Mouse (Mus musculus): ENCODE results near the gene Gnmt. TPM values are rescaled to one million over a fixed set of nuclear protein-coding genes. Genes with fewer than 3 reads are reported as not detected.

The Gnmt gene
- total and polyA plus RNA-seq, 3 experiments: 0.62 to 1.6 TPM; not detected in 1

GRCm38 (mm10) chr17:46698515-46698914 is 30.5 kb downstream of the Gnmt start:
- no peak overlapping the region for H3K4me3 ChIP-seq (ENCODE audit: control insufficient read depth in 1 of 2, insufficient read depth in 1 of 2, low read depth in 2 of 2, low read length in 2 of 2)
- H3K9ac ChIP-seq (ENCODE audit: control insufficient read depth, low read depth, low read length, poor library complexity, severe bottlenecking): no peak overlapping the region
- no peaks in the 10 kb centered on the region for H3K9me3 ChIP-seq (replicated peaks; ENCODE audit: insufficient read depth, low read length)
- H3K36me3 ChIP-seq (ENCODE audit: control insufficient read depth in 1 of 2, insufficient read depth in 2 of 2, low read length in 2 of 2): peaks cover 0 to 8% of the 10 kb centered on the region in 2 experiments; a peak in 2 of 4 replicates
- peaks cover 13% of the 10 kb centered on the region for H3K79me2 ChIP-seq (ENCODE audit: control insufficient read depth, insufficient read depth, low read length, poor library complexity)
- DNase-seq (ENCODE audit: low read depth, low spot score): no peak
- H3K4me1 ChIP-seq (ENCODE audit: control insufficient read depth in 1 of 2, insufficient read depth in 2 of 2, low read length in 2 of 2): peaks cover under 1 to 15% of the 10 kb centered on the region in 2 experiments; a peak in 3 of 4 replicates
- no peak overlapping the region for H3K27ac ChIP-seq (ENCODE audit: control insufficient read depth, low read depth, low read length)
- no peaks in the 10 kb centered on the region for H3K27me3 ChIP-seq (ENCODE audit: control insufficient read depth in 1 of 2, insufficient read depth in 2 of 2, low read length in 2 of 2)
- TF ChIP-seq GATA1 (IDR thresholded peaks at IDR 0.05; ENCODE audit: low read depth, low read length) (no peak), RAD21 (IDR thresholded peaks at IDR 0.05; ENCODE audit: low read depth, low read length) (no peak), POLR2A (IDR thresholded peaks at IDR 0.05; ENCODE audit: control insufficient read depth in 1 of 2, insufficient read depth in 1 of 2, low read depth in 1 of 2, low read length in 2 of 2, poor library complexity in 1 of 2) (no peak), SMC3 (IDR thresholded peaks at IDR 0.05; ENCODE audit: low read depth, low read length) (no peak), TCF12 (IDR thresholded peaks at IDR 0.05; ENCODE audit: low read depth, low read length) (no peak), ZC3H11A (IDR thresholded peaks at IDR 0.05; ENCODE audit: low read depth, low read length) (no peak), MAFK (IDR thresholded peaks at IDR 0.05; ENCODE audit: borderline replicate concordance, low read depth, low read length) (no peak), BHLHE40 (IDR thresholded peaks at IDR 0.05; ENCODE audit: borderline replicate concordance, low read depth, low read length) (no peak), UBTF (IDR thresholded peaks at IDR 0.05; ENCODE audit: borderline replicate concordance, insufficient read depth, low read depth, low read length) (no peak), JUND (IDR thresholded peaks at IDR 0.05; ENCODE audit: low read depth, low read length) (no peak), TAL1 (IDR thresholded peaks at IDR 0.05; ENCODE audit: low read length) (no peak), CTCF (IDR thresholded peaks at IDR 0.05 in 2 of 3, conservative IDR thresholded peaks at IDR 0.05 in 1 of 3; ENCODE audit: control insufficient read depth in 1 of 3, insufficient read depth in 1 of 3, low read depth in 2 of 3, low read length in 3 of 3, poor library complexity in 1 of 3, severe bottlenecking in 1 of 3) (no peak), E2F4 (IDR thresholded peaks at IDR 0.05; ENCODE audit: borderline replicate concordance, low read depth, low read length) (no peak)

- no peaks in the 10 kb centered on the region for H3K9me3 ChIP-seq (replicated peaks; ENCODE audit: insufficient read depth, low read length)
- H3K4me3 ChIP-seq (ENCODE audit: control insufficient read depth in 1 of 2, insufficient read depth in 1 of 2, low read depth in 2 of 2, low read length in 2 of 2): no peak overlapping the region
- H3K36me3 ChIP-seq (ENCODE audit: control insufficient read depth in 1 of 2, insufficient read depth in 2 of 2, low read length in 2 of 2): peaks cover 0 to 1% of the 10 kb centered on the region in 2 experiments; a peak in 1 of 4 replicates
- TF ChIP-seq MAFK (IDR thresholded peaks at IDR 0.05; ENCODE audit: borderline replicate concordance, low read depth, low read length): no peak
- no peaks in the 10 kb centered on the region for H3K79me2 ChIP-seq (ENCODE audit: control insufficient read depth, insufficient read depth, low read length, poor library complexity)
- H3K27ac ChIP-seq (ENCODE audit: control insufficient read depth, low read depth, low read length): no peak overlapping the region
- no peaks in the 10 kb centered on the region for H3K27me3 ChIP-seq (ENCODE audit: control insufficient read depth in 1 of 2, insufficient read depth in 2 of 2, low read length in 2 of 2)
- H3K4me1 ChIP-seq (ENCODE audit: control insufficient read depth in 1 of 2, insufficient read depth in 2 of 2, low read length in 2 of 2): no peaks in the 10 kb centered on the region
- DNase-seq (ENCODE audit: low read depth, low spot score): no peak
- H3K9ac ChIP-seq (ENCODE audit: control insufficient read depth, low read depth, low read length, poor library complexity, severe bottlenecking): no peak overlapping the region
These were observed 34.4 kb downstream of the Gnmt start for GRCm38 (mm10) chr17:46694517-46695063.

GRCm38 (mm10) chr17:46691390-46691789 is 37.6 kb downstream of the Gnmt start:
- Histone ChIP-seq H3K4me3 (ENCODE audit: control insufficient read depth in 1 of 2, insufficient read depth in 1 of 2, low read depth in 2 of 2, low read length in 2 of 2) (no peak overlapping the region), H3K27ac (ENCODE audit: control insufficient read depth, low read depth, low read length) (no peak overlapping the region), H3K9ac (ENCODE audit: control insufficient read depth, low read depth, low read length, poor library complexity, severe bottlenecking) (no peak overlapping the region), H3K27me3 (ENCODE audit: control insufficient read depth in 1 of 2, insufficient read depth in 2 of 2, low read length in 2 of 2) (no peaks in the 10 kb centered on the region), H3K36me3 (ENCODE audit: control insufficient read depth in 1 of 2, insufficient read depth in 2 of 2, low read length in 2 of 2) (no peaks in the 10 kb centered on the region; a peak in 1 of 4 replicates), H3K9me3 (replicated peaks; ENCODE audit: insufficient read depth, low read length) (no peaks in the 10 kb centered on the region), H3K79me2 (ENCODE audit: control insufficient read depth, insufficient read depth, low read length, poor library complexity) (no peaks in the 10 kb centered on the region), H3K4me1 (ENCODE audit: control insufficient read depth in 1 of 2, insufficient read depth in 2 of 2, low read length in 2 of 2) (no peaks in the 10 kb centered on the region)
- DNase-seq (ENCODE audit: low read depth, low spot score): no peak
- no peak for TF ChIP-seq E2F4 (IDR thresholded peaks at IDR 0.05; ENCODE audit: borderline replicate concordance, low read depth, low read length)
- TF ChIP-seq GATA1 (IDR thresholded peaks at IDR 0.05; ENCODE audit: low read depth, low read length): no peak
- TF ChIP-seq CHD1 (IDR thresholded peaks at IDR 0.05; ENCODE audit: low read depth, low read length): no peak
- TF ChIP-seq SIN3A (IDR thresholded peaks at IDR 0.05; ENCODE audit: low read length): no peak
- TF ChIP-seq POLR2AphosphoS5 (IDR thresholded peaks at IDR 0.05; ENCODE audit: borderline replicate concordance, low read depth, low read length): no peak
- no peak for TF ChIP-seq GABPA (IDR thresholded peaks at IDR 0.05; ENCODE audit: low read depth, low read length)
- TF ChIP-seq ZMIZ1 (IDR thresholded peaks at IDR 0.05; ENCODE audit: low read depth, low read length): no peak
- TF ChIP-seq MAX (IDR thresholded peaks at IDR 0.05; ENCODE audit: low read length): no peak
- TF ChIP-seq USF1 (IDR thresholded peaks at IDR 0.05; ENCODE audit: low read depth, low read length): no peak
- TF ChIP-seq MAFK (IDR thresholded peaks at IDR 0.05; ENCODE audit: borderline replicate concordance, low read depth, low read length): no peak
- no peak for TF ChIP-seq KAT2A (conservative IDR thresholded peaks at IDR 0.05; ENCODE audit: low read depth, low read length)
- no peak for TF ChIP-seq TBP (IDR thresholded peaks at IDR 0.05; ENCODE audit: low read depth, low read length)
- TF ChIP-seq CHD2 (IDR thresholded peaks at IDR 0.05; ENCODE audit: low read length): no peak
- TF ChIP-seq TCF12 (IDR thresholded peaks at IDR 0.05; ENCODE audit: low read depth, low read length): no peak
- TF ChIP-seq HCFC1 (IDR thresholded peaks at IDR 0.05; ENCODE audit: low read depth, low read length): no peak
- TF ChIP-seq ETS1 (IDR thresholded peaks at IDR 0.05; ENCODE audit: low read depth, low read length): no peak
- no peak for TF ChIP-seq ZKSCAN1 (IDR thresholded peaks at IDR 0.05; ENCODE audit: low read depth, low read length)
- no peak for TF ChIP-seq BHLHE40 (IDR thresholded peaks at IDR 0.05; ENCODE audit: borderline replicate concordance, low read depth, low read length)
